Mouse (Mus musculus) intestine, embryonic 16.5 days (tissue): ENCODE data around the gene Mus81. TPM values are rescaled to one million over a fixed set of nuclear protein-coding genes. Genes with fewer than 3 reads are reported as not detected.
A peak's percentile ranks its signal among the peaks of the same experiment; 100 is the strongest.

ENCODE experiments used
- ATAC-seq: fragments of 200-750 bp; cut with Nextera tagmentation; 2 replicates; pipeline ENCODE4 v1.8.0; 2017; ENCODE audit warnings: moderate TSS enrichment, moderate library complexity
- H3K27ac ChIP-seq: fragments of 300-500 bp; sonication (generic); 2 replicates; pipeline ENCODE4 v1.5.1; 2014; ENCODE audit warnings: mild to moderate bottlenecking, low read length
- H3K27me3 ChIP-seq: fragments of 300-500 bp; sonication (generic); replicated peaks from 2 replicates; pipeline ENCODE4 v1.6.1; 2014; ENCODE audit warnings: low read length, control low read depth, mixed read lengths; ENCODE audit not compliant: control insufficient read depth, insufficient read depth
- H3K36me3 ChIP-seq: fragments of 300-500 bp; sonication (generic); 2 replicates; pipeline ENCODE4 v1.6.1; 2014; ENCODE audit warnings: low read length, control low read depth; ENCODE audit not compliant: control insufficient read depth, insufficient read depth
- H3K4me1 ChIP-seq: fragments of 300-500 bp; sonication (generic); 2 replicates; pipeline ENCODE4 v1.6.1; 2014; ENCODE audit warnings: low read length, control low read depth, mixed read lengths; ENCODE audit not compliant: control insufficient read depth, insufficient read depth
- H3K4me2 ChIP-seq: fragments of 300-500 bp; sonication (generic); 2 replicates; pipeline ENCODE4 v1.6.1; 2014; ENCODE audit warnings: low read depth, low read length, control low read depth
- H3K4me3 ChIP-seq: fragments of 300-500 bp; sonication (generic); 2 replicates; pipeline ENCODE4 v1.5.1; 2014; ENCODE audit warnings: mild to moderate bottlenecking, low read length
- H3K9ac ChIP-seq: fragments of 300-500 bp; sonication (generic); 2 replicates; pipeline ENCODE4 v1.6.1; 2014; ENCODE audit warnings: low read depth, low read length
- H3K9me3 ChIP-seq: fragments of 300-500 bp; sonication (generic); 2 replicates; pipeline ENCODE4 v1.6.1; 2016; ENCODE audit warnings: low read length, control low read depth; ENCODE audit not compliant: control insufficient read depth
- WGBS: fragments of 180-500 bp; shearing (Covaris S2); extraction: QIAGEN DNeasy Blood & Tissue Kit; methylation state at CpG from one replicate; pipeline ENCODE4 v1.1.7; 2014; 5-methylcytosine and 5-hydroxymethylcytosine counted together
- polyA plus RNA-seq: library from polyadenylated mRNA; unstranded; fragments of >200 nt; fragmentation: Nextera tagmentation; extraction: Ambion mirVana; gene quantifications from 2 replicates; pipeline ENCODE4 v1.2.1, GENCODE M21; 2015

Mus81 gene
- polyA plus RNA-seq, 1 experiment from 2014 or later = 36.5 TPM

- peak overlapping the region; percentile 97 for H3K4me2 ChIP-seq
- no peaks in the 10 kb centered on the region for H3K36me3 ChIP-seq
- H3K27me3 ChIP-seq = no peaks in the 10 kb centered on the region
- WGBS = 2% methylated on average over 50 of the region's 68 CpGs
- H3K4me1 ChIP-seq = peaks cover 8% of the 10 kb centered on the region
- peak overlapping the region; percentile 80 for H3K9ac ChIP-seq
- no peaks in the 10 kb centered on the region for H3K9me3 ChIP-seq
- H3K27ac ChIP-seq = peak overlapping the region; percentile 88
- ATAC-seq = peak; percentile 72
- H3K4me3 ChIP-seq = peak overlapping the region; percentile 62
These were observed 13.7 kb downstream of the Mus81 start for GRCm38 (mm10) chr19:5474281-5475068.

GRCm38 (mm10) chr19:5473720-5474119, 14.5 kb downstream of the Mus81 start, which contains the start of gene Efemp2:
Gene Efemp2 (plus strand): TSS chr19:5473954.
- H3K4me3 ChIP-seq = peak within 1 kb of the TSS; percentile 62
- H3K9me3 ChIP-seq = no peaks in the 10 kb centered on the region
- peak within 1 kb of the TSS; percentile 88 for H3K27ac ChIP-seq
- H3K27me3 ChIP-seq = no peaks in the 10 kb centered on the region
- peak within 1 kb of the TSS; percentile 80 for H3K9ac ChIP-seq
- H3K36me3 ChIP-seq = no peaks in the 10 kb centered on the region
- ATAC-seq = peak; percentile 77
- H3K4me1 ChIP-seq = peaks cover 8% of the 10 kb centered on the region
- peak within 1 kb of the TSS; percentile 97 for H3K4me2 ChIP-seq
- 3% methylated on average over 22 of the region's 22 CpGs for WGBS

GRCm38 (mm10) chr19:5472857-5473256, 15.3 kb downstream of the Mus81 start:
- no peak for ATAC-seq
- 80% methylated on average over 3 of the region's 3 CpGs for WGBS
- no peaks in the 10 kb centered on the region for H3K27me3 ChIP-seq
- peaks cover 8% of the 10 kb centered on the region for H3K4me1 ChIP-seq
- no peak overlapping the region for H3K9ac ChIP-seq
- no peak overlapping the region for H3K27ac ChIP-seq
- H3K4me2 ChIP-seq = no peak overlapping the region
- no peaks in the 10 kb centered on the region for H3K9me3 ChIP-seq
- H3K36me3 ChIP-seq = no peaks in the 10 kb centered on the region
- no peak overlapping the region for H3K4me3 ChIP-seq

GRCm38 (mm10) chr19:5471846-5472245, 16.4 kb downstream of the Mus81 start:
- Histone ChIP-seq H3K4me2 (no peak overlapping the region), H3K4me3 (no peak overlapping the region), H3K27ac (no peak overlapping the region), H3K27me3 (no peaks in the 10 kb centered on the region), H3K4me1 (peaks cover 8% of the 10 kb centered on the region), H3K9me3 (no peaks in the 10 kb centered on the region), H3K36me3 (0 out of 2 replicates have a peak, but pooled peaks cover 4% of the 10 kb centered on the region), H3K9ac (no peak overlapping the region)
- WGBS = 58% methylated on average over 5 of the region's 5 CpGs
- no peak for ATAC-seq

GRCm38 (mm10) chr19:5468374-5468773, 19.8 kb downstream of the Mus81 start, which contains the start of gene Ctsw:
Gene Ctsw (minus strand): TSS chr19:5468507.
- no peaks in the 10 kb centered on the region for H3K4me1 ChIP-seq
- H3K27ac ChIP-seq = no peak within 1 kb of the TSS
- H3K27me3 ChIP-seq = no peaks in the 10 kb centered on the region
- no peak within 1 kb of the TSS for H3K9ac ChIP-seq
- WGBS = 52% methylated on average over 5 of the region's 5 CpGs
- H3K4me3 ChIP-seq = no peak within 1 kb of the TSS
- H3K9me3 ChIP-seq = no peaks in the 10 kb centered on the region
- H3K36me3 ChIP-seq = peaks cover 18% of the 10 kb centered on the region
- no peak within 1 kb of the TSS for H3K4me2 ChIP-seq
- ATAC-seq = no peak

- Histone ChIP-seq H3K27me3 (no peaks in the 10 kb centered on the region), H3K9me3 (no peaks in the 10 kb centered on the region), H3K9ac (no peak overlapping the region), H3K36me3 (peaks cover 18% of the 10 kb centered on the region), H3K4me1 (no peaks in the 10 kb centered on the region), H3K4me3 (no peak overlapping the region), H3K27ac (no peak overlapping the region), H3K4me2 (no peak overlapping the region)
- 89% methylated on average over 6 of the region's 6 CpGs for WGBS
- ATAC-seq = no peak
These were observed 21.2 kb downstream of the Mus81 start for GRCm38 (mm10) chr19:5466916-5467500.

GRCm38 (mm10) chr19:5465037-5465436, 23.2 kb downstream of the Mus81 start:
- H3K9me3 ChIP-seq = no peaks in the 10 kb centered on the region
- H3K4me1 ChIP-seq = peaks cover 8% of the 10 kb centered on the region
- no peak overlapping the region for H3K27ac ChIP-seq
- no peak overlapping the region for H3K4me2 ChIP-seq
- WGBS = 95% methylated on average over 8 of the region's 8 CpGs
- no peak overlapping the region for H3K9ac ChIP-seq
- peaks cover 20% of the 10 kb centered on the region for H3K36me3 ChIP-seq
- H3K4me3 ChIP-seq = no peak overlapping the region
- H3K27me3 ChIP-seq = no peaks in the 10 kb centered on the region
- ATAC-seq = no peak

GRCm38 (mm10) chr19:5463791-5464562, 24.2 kb downstream of the Mus81 start:
- Histone ChIP-seq H3K4me2 (peak overlapping the region; percentile 30), H3K36me3 (peaks cover 20% of the 10 kb centered on the region), H3K27me3 (no peaks in the 10 kb centered on the region), H3K9ac (peak overlapping the region; percentile 49), H3K4me3 (peak overlapping the region; percentile 24), H3K27ac (no peak overlapping the region), H3K9me3 (no peaks in the 10 kb centered on the region), H3K4me1 (peaks cover 10% of the 10 kb centered on the region)
- peak; percentile 5; the same call in 1 of the 2 replicates for ATAC-seq
- WGBS = 37% methylated on average over 15 of the region's 15 CpGs

GRCm38 (mm10) chr19:5463212-5463611, 25.0 kb downstream of the Mus81 start:
- Histone ChIP-seq H3K4me3 (no peak overlapping the region), H3K27me3 (no peaks in the 10 kb centered on the region), H3K9me3 (no peaks in the 10 kb centered on the region), H3K27ac (no peak overlapping the region), H3K36me3 (peaks cover 20% of the 10 kb centered on the region), H3K4me1 (peaks cover 10% of the 10 kb centered on the region), H3K9ac (no peak overlapping the region), H3K4me2 (no peak overlapping the region)
- ATAC-seq = no peak
- WGBS = 88% methylated on average over 9 of the region's 9 CpGs
